Mouse (Mus musculus) erythroblast, embryonic 14.5 days (primary cell): ENCODE results near the gene Itgb6.

Source experiments
- GATA1 ChIP-seq: IDR thresholded peaks from 2 replicates; pipeline ENCODE4 v1.6.1; 2012; ENCODE audit warnings: low read length, inconsistent platforms, mixed read lengths
- TAL1 ChIP-seq: IDR thresholded peaks from 3 replicates; pipeline ENCODE4 v1.6.1; 2012; ENCODE audit warnings: low read length, inconsistent platforms, mixed read lengths

DNA sequence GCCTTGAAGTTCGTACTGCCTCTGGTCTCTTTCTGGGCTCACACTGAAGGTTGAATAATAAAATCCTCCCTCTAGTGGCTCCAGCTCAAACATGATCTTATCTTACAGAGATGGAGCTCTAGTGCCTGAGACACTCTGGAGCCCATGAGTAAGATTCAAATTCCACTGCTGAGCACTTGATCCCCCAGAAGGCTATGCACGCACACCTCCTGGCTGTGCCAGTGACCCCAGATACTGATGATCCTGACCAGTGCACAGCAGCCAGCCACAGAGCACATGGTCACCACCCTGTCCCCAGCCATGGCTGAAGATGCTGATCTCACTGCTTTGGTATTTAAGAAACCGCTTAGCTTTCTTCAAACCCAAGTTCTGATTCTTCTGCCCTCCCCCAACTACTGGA lies 25.1 kb upstream of the Itgb6 start:
- TF ChIP-seq TAL1 = no peak
- no peak for TF ChIP-seq GATA1
